Mouse (Mus musculus): ENCODE data around the gene Myh11. TPM values are rescaled to one million over a fixed set of nuclear protein-coding genes. Genes with fewer than 3 reads are reported as not detected.

The Myh11 gene
- polyA plus RNA-seq, 1 experiment from 2014 or later, result 0.17 TPM

DNA sequence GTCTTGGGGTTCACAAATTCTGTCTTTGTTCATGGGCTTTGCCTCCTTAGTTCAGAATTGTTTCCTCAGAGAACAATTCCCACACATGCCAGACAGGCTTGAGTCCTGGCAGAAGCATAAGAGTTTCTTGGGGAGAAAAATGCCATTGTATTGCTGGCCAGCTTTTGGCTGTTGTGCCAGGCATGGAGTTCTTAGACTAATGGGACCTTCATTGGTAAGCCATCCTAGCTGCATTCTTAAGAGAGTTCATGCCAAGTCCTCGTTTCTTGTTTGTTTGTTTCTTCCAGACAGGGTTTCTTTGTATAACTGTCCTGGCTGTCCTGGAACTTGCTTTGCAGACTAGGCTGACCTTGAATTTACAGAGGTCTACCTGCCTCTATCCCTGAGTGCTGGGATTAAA, 107.3 kb downstream of the Myh11 start:
- 84% methylated on average over 1 of the region's 1 CpGs for WGBS
- no peaks in the 10 kb centered on the region for H3K4me1 ChIP-seq
- no peak for DNase-seq (ENCODE audit: low spot score)
- no peak overlapping the region for H3K27ac ChIP-seq (replicated peaks)
- H3K4me3 ChIP-seq, result no peak overlapping the region
- H3K27me3 ChIP-seq (replicated peaks; ENCODE audit: low read depth, poor library complexity, severe bottlenecking), result no peaks in the 10 kb centered on the region
- H3K36me3 ChIP-seq (replicated peaks), result peaks cover 100% of the 10 kb centered on the region
- H3K9me3 ChIP-seq, result no peaks in the 10 kb centered on the region

DNA sequence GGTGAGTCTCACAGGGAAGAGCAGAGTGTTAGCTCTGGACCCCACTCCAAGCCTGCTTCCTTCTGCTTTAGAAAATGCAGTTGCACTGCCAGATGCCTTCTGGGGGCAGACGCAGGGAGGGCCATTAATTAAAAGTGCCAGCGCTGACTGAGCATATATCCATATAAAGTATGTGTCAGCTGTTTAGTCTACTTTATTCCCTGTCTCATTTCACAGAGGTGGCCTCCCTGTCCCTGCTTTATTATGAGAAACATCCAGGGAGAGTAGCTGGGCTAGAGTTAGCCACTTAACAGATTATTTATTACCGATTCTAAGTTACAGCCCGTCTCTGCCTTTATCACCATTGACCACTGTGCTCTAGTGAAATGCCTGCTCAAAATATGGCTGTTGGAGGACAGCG, 108.8 kb downstream of the Myh11 start:
- no peak for DNase-seq (ENCODE audit: low spot score)
- H3K36me3 ChIP-seq (replicated peaks), result peaks cover 100% of the 10 kb centered on the region
- H3K9me3 ChIP-seq, result no peaks in the 10 kb centered on the region
- no peak overlapping the region for H3K27ac ChIP-seq (replicated peaks)
- WGBS, result 96% methylated on average over 5 of the region's 5 CpGs
- H3K27me3 ChIP-seq (replicated peaks; ENCODE audit: low read depth, poor library complexity, severe bottlenecking), result no peaks in the 10 kb centered on the region
- no peak overlapping the region for H3K4me3 ChIP-seq
- no peaks in the 10 kb centered on the region for H3K4me1 ChIP-seq

DNA sequence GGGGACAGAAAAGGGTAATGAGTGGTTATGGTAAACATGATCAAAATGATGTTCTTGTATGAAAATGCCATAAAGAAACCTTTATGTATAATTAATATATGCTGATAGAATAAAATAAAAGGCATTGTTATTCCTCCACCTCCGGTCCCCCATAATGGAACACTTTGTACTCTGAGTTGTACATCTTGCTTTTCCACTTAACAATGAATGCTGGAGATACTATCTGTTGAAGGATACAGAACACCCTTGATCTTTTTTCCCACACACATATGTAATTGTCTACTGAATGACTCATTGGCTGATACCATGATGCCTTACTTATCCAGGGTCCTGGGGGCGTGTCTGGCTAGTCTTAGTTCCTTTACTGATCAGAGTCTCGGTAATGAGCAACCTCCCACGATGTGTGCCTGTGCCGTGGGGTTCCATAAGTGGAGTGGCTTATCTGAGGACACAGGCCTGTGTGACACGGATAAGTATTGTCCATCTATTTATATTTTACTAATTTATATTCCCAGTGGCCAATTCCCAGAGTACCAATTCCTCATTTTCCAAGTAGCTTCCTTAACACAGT, 110.9 kb downstream of the Myh11 start:
- DNase-seq (ENCODE audit: low spot score), result no peak
- 91% methylated on average over 6 of the region's 6 CpGs for WGBS
- no peaks in the 10 kb centered on the region for H3K9me3 ChIP-seq
- H3K36me3 ChIP-seq (replicated peaks), result peaks cover 100% of the 10 kb centered on the region
- no peaks in the 10 kb centered on the region for H3K27me3 ChIP-seq (replicated peaks; ENCODE audit: low read depth, poor library complexity, severe bottlenecking)
- no peaks in the 10 kb centered on the region for H3K4me1 ChIP-seq
- no peak overlapping the region for H3K27ac ChIP-seq (replicated peaks)
- no peak overlapping the region for H3K4me3 ChIP-seq

DNA sequence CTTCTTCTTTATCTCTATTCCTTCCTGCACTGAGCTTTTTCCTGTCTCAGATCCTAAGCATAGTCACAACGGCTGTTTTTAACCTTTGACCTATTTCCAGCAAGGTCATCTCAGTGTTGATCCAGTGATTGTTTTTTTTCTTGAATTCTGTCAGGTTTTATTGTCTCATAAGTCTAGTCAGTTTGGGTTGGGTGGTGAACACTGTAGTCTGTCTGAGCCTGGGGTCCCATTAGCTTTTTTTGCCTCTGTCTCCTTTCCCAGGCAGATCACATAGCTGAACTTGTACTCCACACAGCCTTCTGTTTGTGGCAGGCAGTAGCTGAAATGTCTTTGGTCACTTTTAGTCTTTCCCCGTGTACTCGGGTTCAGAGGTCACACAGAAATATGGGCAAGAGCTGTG, 113.1 kb downstream of the Myh11 start:
- H3K27ac ChIP-seq (replicated peaks), result no peak overlapping the region
- H3K9me3 ChIP-seq, result no peaks in the 10 kb centered on the region
- H3K4me1 ChIP-seq, result no peaks in the 10 kb centered on the region
- H3K4me3 ChIP-seq, result no peak overlapping the region
- no peaks in the 10 kb centered on the region for H3K27me3 ChIP-seq (replicated peaks; ENCODE audit: low read depth, poor library complexity, severe bottlenecking)
- H3K36me3 ChIP-seq (replicated peaks), result peaks cover 100% of the 10 kb centered on the region
- 59% methylated on average over 3 of the region's 3 CpGs for WGBS
- no peak for DNase-seq (ENCODE audit: low spot score)

DNA sequence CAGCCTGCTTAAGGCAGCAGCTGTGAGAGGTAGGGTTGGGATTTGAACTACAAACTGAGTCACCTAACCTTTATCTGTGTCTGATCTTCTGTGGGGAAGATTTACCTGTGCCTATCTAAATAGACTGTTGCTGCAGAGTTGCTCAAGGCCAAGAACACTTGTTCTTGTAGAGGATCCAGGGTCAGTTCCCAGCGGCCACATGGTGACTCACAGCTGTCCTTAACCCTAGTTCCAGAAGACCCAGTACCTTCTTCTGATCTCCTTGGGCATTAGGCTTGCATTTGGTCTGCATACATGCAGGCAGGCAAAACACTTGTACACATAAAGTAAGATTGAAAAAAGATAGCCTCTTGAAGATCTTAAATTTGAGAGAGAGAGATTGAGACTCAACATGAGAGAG, 121.5 kb downstream of the Myh11 start:
- H3K27ac ChIP-seq (replicated peaks), result no peak overlapping the region
- H3K27me3 ChIP-seq (replicated peaks; ENCODE audit: low read depth, poor library complexity, severe bottlenecking), result no peaks in the 10 kb centered on the region
- H3K4me1 ChIP-seq, result peaks cover 13% of the 10 kb centered on the region
- DNase-seq (ENCODE audit: low spot score), result no peak
- peaks cover 86% of the 10 kb centered on the region for H3K36me3 ChIP-seq (replicated peaks)
- no peaks in the 10 kb centered on the region for H3K9me3 ChIP-seq
- whole genome bisulfite sequencing, result 94% methylated on average over 1 of the region's 1 CpGs
- H3K4me3 ChIP-seq, result no peak overlapping the region

DNA sequence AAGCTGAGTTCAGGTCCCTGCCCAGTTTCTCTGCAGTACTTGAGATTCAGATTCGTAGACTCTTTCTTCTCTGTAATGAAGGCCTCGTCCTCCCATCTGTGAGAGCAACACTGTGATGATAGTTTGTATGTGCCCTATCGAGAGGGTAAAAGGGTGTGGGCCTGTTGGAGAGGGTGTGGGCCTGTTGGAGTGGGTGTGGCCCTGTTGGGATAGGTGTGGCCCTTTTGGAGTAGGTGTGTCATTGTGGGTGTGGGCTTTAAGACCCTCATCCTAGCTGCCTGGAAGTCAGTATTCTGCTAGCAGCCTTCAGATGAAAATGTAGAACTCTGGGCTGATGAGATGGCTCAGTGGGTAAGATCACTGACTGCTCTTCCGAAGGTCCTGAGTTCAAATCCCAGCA, 124.7 kb downstream of the Myh11 start:
- DNase-seq (ENCODE audit: low spot score), result no peak
- no peaks in the 10 kb centered on the region for H3K27me3 ChIP-seq (replicated peaks; ENCODE audit: low read depth, poor library complexity, severe bottlenecking)
- H3K4me3 ChIP-seq, result no peak overlapping the region
- H3K36me3 ChIP-seq (replicated peaks), result peaks cover 54% of the 10 kb centered on the region
- 90% methylated on average over 4 of the region's 4 CpGs for WGBS
- H3K4me1 ChIP-seq, result peaks cover 26% of the 10 kb centered on the region
- H3K9me3 ChIP-seq, result no peaks in the 10 kb centered on the region
- no peak overlapping the region for H3K27ac ChIP-seq (replicated peaks)

DNA sequence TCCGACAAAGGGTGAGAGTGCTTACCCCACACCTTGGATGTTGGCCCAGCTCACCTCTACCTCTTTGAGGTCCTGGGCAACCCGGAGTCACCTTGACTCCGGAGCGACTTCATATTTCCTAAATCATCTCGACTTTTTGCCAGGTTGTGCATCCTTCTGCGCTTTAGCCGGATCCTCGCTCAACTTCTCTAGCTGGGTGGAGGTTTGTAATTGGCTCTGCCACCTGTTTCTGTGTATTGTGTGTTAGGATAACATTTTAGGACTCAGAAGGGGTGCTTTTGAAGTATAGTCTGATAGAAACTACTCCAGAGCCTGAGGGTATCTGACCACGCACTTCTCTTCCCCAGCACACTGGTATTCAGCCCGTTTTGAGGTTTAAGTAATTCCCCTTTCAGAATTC, 127.4 kb downstream of the Myh11 start:
- Histone ChIP-seq H3K27me3 (replicated peaks; ENCODE audit: low read depth, poor library complexity, severe bottlenecking) (no peaks in the 10 kb centered on the region), H3K4me3 (peak overlapping the region; percentile 73), H3K9me3 (no peaks in the 10 kb centered on the region), H3K27ac (replicated peaks) (peak overlapping the region; percentile 94), H3K36me3 (replicated peaks) (peaks cover 26% of the 10 kb centered on the region), H3K4me1 (peaks cover 29% of the 10 kb centered on the region)
- DNase-seq (ENCODE audit: low spot score), result peak; percentile 14
- WGBS, result 2% methylated on average over 10 of the region's 10 CpGs

DNA sequence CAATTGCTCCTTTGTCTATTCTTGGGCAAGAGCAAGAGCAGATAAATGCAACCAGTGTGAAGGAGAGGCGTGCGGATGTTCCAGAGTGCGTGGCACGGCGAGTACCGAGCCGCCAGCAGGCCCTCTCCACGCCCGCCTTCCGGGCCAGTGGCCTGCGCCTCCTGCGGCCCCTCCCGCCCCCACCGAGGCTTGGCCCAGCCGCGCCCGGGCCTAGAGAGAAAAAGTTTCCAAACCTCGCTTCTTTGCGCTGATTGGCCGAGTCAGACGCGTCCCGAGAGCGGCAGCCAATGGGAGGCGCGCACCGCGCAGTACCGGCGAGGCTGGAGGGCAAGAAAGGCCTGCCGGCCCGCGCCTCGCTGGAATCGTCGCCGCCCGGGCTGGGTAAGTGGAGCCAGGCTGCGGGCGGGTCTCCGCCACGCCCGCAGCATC, 128.2 kb downstream of the Myh11 start, which contains the start of the genes Nde1 and Marf1:
Gene Nde1 (plus strand): TSS at position 288 of the 429 bp plus-strand sequence.
Gene Marf1 (minus strand): TSS at position 364 of the 429 bp plus-strand sequence.
- Histone ChIP-seq H3K36me3 (replicated peaks) (peaks cover 19% of the 10 kb centered on the region), H3K27ac (replicated peaks) (peak within 1 kb of the TSS; percentile 94), H3K9me3 (no peaks in the 10 kb centered on the region), H3K4me3 (peak within 1 kb of the TSS; percentile 73), H3K4me1 (peaks cover 33% of the 10 kb centered on the region), H3K27me3 (replicated peaks; ENCODE audit: low read depth, poor library complexity, severe bottlenecking) (no peaks in the 10 kb centered on the region)
- WGBS, result under 1% methylated on average over 43 of the region's 43 CpGs
- peak; percentile 96 for DNase-seq (ENCODE audit: low spot score)

DNA sequence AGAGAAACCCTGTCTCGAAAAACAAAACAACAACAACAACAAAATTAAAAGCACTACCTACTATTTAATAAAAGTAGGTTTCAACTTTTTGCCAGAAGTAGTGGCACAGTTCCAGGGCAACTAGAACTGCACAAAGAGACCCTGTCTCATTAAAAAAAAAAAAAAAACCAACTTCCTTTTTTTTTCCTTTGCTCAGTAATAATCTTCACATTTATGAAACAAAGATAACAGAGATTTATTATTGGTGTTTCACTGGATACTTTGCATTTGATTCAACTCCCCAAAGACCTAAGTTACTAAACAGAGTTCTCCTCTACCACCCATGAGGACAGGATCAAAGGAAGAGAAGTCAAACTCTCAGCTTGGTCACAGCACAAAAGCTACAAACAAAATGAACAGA, 130.2 kb downstream of the Myh11 start:
- WGBS, result 86% methylated on average over 1 of the region's 1 CpGs
- Histone ChIP-seq H3K27ac (replicated peaks) (no peak overlapping the region), H3K36me3 (replicated peaks) (peaks cover 7% of the 10 kb centered on the region), H3K4me1 (peaks cover 43% of the 10 kb centered on the region), H3K4me3 (no peak overlapping the region), H3K9me3 (no peaks in the 10 kb centered on the region), H3K27me3 (replicated peaks; ENCODE audit: low read depth, poor library complexity, severe bottlenecking) (no peaks in the 10 kb centered on the region)
- DNase-seq (ENCODE audit: low spot score), result no peak

DNA sequence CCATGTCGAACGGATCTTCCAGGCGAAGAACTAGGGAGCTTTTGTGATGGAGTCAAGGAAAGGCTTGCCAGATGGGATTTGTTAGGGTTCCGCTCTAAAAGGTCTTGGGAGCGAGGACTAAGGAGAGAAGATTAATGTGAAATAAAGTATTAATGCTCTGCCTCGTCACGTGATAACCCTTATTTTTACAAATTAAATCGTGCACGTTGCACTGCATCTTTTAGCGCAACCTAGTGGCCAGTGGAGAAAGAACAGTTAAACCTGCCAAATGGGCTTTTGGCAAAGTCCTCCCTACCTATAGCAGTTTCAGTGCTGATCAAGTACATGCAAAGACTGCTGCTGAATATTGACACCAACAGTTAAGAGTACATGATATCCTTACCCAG, 131.4 kb downstream of the Myh11 start:
- Histone ChIP-seq H3K36me3 (replicated peaks) (0 out of 2 replicates have a peak, but pooled peaks cover 3% of the 10 kb centered on the region), H3K27ac (replicated peaks) (peak overlapping the region; percentile 95), H3K4me3 (peak overlapping the region; percentile 86), H3K9me3 (no peaks in the 10 kb centered on the region), H3K27me3 (replicated peaks; ENCODE audit: low read depth, poor library complexity, severe bottlenecking) (no peaks in the 10 kb centered on the region), H3K4me1 (peaks cover 31% of the 10 kb centered on the region)
- peak; percentile 66 for DNase-seq (ENCODE audit: low spot score)
- WGBS, result under 1% methylated on average over 10 of the region's 10 CpGs

DNA sequence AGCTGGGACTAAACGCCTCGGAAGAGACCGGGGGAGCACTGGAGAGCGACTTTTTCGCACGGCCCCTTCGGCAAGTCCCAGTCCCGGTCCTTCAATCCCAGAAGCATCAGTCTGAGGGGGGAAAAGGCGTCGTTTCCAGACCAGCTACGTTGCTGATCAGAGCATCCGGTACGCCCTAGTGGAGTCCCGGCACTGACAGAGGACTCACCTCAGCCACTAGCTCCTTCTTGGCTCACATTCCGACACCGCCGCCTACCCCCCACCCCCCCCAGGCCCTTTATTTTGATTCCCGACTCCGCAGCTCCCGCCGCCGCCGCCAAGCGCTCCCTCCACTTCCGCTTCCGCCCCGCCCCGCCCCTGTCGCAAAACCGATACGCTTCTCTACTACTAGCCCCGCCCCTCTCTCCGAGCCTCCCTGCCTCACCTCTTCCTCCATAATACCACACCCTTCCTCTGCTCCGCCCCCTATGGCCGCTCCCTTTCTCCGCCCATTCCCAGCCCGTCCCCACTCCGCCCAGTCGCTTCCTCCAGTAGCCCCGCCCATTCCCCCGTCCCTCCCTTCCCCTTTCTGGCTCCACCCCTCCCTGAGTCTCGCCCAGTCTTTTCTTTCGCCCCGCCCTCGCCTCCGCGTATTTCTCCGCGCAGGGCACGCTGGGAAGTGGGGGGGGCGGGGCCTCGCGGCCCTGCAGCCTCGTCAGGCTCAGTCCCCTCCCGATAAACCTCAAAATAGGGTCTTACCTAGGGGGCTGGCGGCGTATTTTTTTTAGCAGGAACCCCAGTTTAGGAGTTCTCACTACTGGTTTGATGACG, 132.0 kb downstream of the Myh11 start:
- peak; percentile 100 for DNase-seq (ENCODE audit: low spot score)
- H3K4me3 ChIP-seq, result peak overlapping the region; percentile 86
- H3K27me3 ChIP-seq (replicated peaks; ENCODE audit: low read depth, poor library complexity, severe bottlenecking), result no peaks in the 10 kb centered on the region
- peak overlapping the region; percentile 95 for H3K27ac ChIP-seq (replicated peaks)
- under 1% methylated on average over 58 of the region's 58 CpGs for WGBS
- H3K9me3 ChIP-seq, result no peaks in the 10 kb centered on the region
- peaks cover 25% of the 10 kb centered on the region for H3K4me1 ChIP-seq
- 0 out of 2 replicates have a peak, but pooled peaks cover 3% of the 10 kb centered on the region for H3K36me3 ChIP-seq (replicated peaks)

DNA sequence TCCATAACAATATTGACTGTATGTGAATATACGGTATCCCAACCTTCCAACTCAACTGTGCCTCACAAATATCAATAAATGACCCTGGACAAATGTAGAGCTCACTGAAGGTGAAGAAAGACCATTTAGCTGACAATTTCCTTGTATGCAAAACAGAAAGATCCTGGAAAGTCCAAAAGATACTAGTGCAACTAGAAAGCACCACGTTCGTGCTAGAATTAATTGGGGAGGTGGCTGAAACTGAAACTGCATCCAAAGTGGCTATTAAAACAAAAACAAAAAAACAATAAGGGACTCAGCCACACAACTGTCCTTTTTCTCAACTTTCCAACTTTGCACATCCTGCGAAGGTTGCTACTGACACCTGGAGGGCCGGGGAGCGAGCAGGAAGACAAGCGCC, 132.6 kb downstream of the Myh11 start:
- peak overlapping the region; percentile 86 for H3K4me3 ChIP-seq
- no peaks in the 10 kb centered on the region for H3K27me3 ChIP-seq (replicated peaks; ENCODE audit: low read depth, poor library complexity, severe bottlenecking)
- no peak for DNase-seq (ENCODE audit: low spot score)
- no peaks in the 10 kb centered on the region for H3K9me3 ChIP-seq
- peak overlapping the region; percentile 95 for H3K27ac ChIP-seq (replicated peaks)
- H3K36me3 ChIP-seq (replicated peaks), result peaks cover 7% of the 10 kb centered on the region
- H3K4me1 ChIP-seq, result peaks cover 22% of the 10 kb centered on the region
- 11% methylated on average over 7 of the region's 7 CpGs for WGBS

DNA sequence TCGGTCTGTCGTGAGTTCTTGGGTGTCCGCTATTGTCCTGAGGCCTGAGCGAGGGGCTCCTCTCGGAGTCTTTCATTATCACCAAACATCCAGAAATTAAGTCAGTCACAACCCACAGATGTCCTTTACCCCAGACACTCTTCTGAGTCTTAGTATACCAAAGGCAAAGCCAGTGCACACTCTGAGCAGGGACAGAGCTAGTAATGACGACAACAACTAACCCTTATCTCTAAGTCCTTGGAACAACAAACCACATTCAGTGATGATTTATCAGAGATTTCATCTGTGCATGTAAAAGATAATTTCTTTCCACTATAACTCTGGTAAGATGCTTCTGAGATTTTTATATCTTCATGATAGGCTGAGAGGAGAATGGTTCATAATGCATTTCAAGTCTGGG, 134.9 kb downstream of the Myh11 start:
- Histone ChIP-seq H3K36me3 (replicated peaks) (peaks cover 29% of the 10 kb centered on the region), H3K27ac (replicated peaks) (no peak overlapping the region), H3K27me3 (replicated peaks; ENCODE audit: low read depth, poor library complexity, severe bottlenecking) (no peaks in the 10 kb centered on the region), H3K4me1 (peaks cover 18% of the 10 kb centered on the region), H3K9me3 (no peaks in the 10 kb centered on the region), H3K4me3 (no peak overlapping the region)
- 88% methylated on average over 6 of the region's 6 CpGs for WGBS
- no peak for DNase-seq (ENCODE audit: low spot score)
